Mouse (Mus musculus) right cerebral cortex, postnatal 36 days (tissue): ENCODE measurements around the gene Fcgr1.
"Not testable (repeated sequence)": the region's sequence is repeated elsewhere in the genome, so short reads cannot be mapped to it uniquely, and the experiment has no call there.

Experiments used
- DNase-seq, 2 experiments: peaks; one replicate each; pipeline ENCODE4 v3.0.0; 2022; ENCODE audit warnings: low spot score in 2 of 2, mixed read lengths in 1 of 2

The Fcgr1 gene

GRCm38 (mm10) chr3:96293787-96294186, at the start of gene Fcgr1:
Fcgr1 (minus strand) TSS chr3:96293969.
- no peak for DNase-seq

GRCm38 (mm10) chr3:96342652-96343051, 48.9 kb upstream of the Fcgr1 start:
- DNase-seq = not testable (repeated sequence)

DNA sequence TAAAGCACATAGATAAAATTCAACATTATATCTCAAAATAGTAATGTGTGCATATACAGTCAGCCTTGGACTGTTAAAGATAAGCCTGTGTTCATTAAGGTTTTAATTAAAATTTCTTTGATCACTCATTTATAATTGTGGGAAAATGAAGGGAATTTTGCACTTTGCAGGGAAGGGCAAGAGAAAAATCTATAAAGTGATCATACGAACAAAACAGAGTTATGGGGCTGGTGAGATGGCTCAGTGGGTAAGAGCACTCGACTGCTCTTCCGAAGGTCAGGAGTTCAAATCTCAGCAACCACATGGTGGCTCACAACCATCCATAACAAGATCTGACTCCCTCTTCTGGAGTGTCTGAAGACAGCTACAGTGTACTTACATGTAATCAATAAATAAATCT, 48.3 kb upstream of the Fcgr1 start:
- not testable (repeated sequence) for DNase-seq

GRCm38 (mm10) chr3:96340611-96341312, 47.0 kb upstream of the Fcgr1 start:
- no peak for DNase-seq

GRCm38 (mm10) chr3:96338849-96339480, 45.2 kb upstream of the Fcgr1 start:
- DNase-seq = no peak

- no peak for DNase-seq
Measured at GRCm38 (mm10) chr3:96338043-96338442, 44.3 kb upstream of the Fcgr1 start.

DNA sequence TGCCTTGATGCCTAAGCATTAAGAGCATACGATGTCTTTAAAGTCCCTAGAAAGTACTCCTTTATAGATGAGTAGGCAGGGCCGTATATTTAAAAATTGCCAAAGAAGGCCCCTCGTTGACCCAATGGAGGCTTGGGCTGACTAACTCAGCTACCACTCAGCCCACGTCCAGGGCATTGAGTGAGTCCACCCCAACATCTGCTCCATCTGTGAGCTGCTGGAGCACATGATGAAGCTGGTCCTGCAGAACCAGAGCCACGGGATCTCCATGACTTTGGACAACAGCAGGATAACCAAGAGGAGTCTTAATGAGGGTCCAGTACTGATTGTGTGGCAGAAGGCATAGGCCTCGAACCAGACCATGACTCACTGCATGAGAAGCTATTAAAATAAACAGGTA, 43.5 kb upstream of the Fcgr1 start:
- DNase-seq = no peak

DNA sequence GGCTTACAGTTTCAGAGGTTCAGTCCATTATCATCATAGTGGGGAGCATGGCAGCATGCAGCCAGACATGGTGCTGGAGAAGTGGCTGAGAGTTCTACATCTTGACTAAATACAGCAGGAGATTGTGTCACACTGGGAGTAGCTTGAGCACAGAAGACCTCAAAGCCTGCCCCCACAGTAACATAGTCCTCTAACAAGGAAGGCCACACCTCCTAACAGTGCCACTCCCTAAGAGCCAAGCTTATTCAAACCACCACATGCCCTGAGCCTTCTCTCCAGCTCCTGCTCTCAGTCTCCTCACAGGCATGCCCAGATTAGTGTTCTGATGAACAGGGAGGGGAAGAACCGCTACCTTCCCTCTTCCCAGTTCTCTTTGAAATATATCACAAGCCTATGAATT, 42.9 kb upstream of the Fcgr1 start:
- DNase-seq = no peak

GRCm38 (mm10) chr3:96335591-96335990, 41.8 kb upstream of the Fcgr1 start:
- DNase-seq = no peak

DNA sequence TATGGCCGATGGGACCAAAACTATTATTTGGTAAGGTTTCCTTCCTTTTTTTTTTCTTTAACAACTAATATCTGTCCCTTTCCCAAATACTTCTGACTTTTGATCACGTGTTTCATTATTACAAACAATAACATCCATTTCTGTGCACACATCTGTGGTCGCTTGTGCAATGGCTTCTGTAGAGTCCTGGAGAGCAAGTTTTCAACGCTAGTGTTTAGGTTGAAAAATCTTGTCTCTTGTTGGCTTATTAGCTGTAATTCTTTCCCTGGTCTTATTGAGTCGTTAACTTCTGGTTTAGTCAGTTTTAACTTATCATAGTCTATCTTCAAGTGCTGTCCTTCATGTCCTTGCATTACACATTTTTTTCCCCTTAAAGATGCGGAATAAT, 41.4 kb upstream of the Fcgr1 start:
- DNase-seq = no peak

DNA sequence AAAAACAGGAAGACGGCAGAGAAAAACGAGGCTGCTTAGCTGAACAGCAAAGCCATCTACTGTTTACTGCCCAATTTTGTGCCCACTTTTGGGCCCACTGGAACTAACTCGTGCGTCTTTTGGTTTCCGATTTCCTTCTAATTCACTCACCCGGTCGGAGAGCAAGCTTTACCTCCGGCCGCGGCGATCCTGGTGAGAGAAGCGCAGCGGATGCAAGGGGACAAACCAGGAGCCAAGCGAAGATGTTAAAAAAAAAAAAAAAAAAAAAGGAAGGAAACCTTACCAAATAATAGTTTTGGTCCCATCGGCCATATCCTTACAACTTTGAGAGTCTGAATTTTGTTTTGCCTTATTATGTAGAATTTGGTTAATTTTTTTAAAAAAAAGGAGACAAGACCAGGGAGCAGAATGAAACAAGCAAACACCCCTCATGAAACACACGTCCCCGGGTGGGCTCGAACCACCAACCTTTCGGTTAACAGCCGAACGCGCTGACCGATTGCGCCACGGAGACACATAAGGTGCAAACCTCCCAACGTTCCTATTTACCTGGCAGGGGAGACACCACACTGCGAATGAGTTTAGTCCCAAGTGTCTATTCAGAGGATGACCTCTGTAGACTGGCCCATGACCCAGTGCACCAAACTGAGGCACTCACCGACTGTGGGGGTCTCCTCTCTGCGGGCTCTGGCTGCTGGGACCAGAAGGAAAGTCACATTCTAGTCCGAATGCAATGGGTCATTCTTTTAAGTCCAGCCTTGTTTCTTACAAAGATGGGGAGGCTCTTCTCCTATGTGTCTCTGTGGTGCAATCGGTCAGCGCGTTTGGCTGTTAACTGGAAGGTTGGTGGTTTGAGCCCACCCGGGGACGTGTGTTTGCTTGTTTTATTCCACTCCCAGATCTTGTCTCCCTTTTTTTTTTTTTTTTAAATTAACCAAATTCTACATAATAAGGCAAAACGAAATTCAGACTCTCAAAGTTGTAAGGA, 40.7 kb upstream of the Fcgr1 start:
- DNase-seq = no peak

- DNase-seq = no peak
Measured at GRCm38 (mm10) chr3:96333396-96334174, 39.8 kb upstream of the Fcgr1 start.

GRCm38 (mm10) chr3:96332631-96333395, 39.0 kb upstream of the Fcgr1 start:
- no peak for DNase-seq

DNA sequence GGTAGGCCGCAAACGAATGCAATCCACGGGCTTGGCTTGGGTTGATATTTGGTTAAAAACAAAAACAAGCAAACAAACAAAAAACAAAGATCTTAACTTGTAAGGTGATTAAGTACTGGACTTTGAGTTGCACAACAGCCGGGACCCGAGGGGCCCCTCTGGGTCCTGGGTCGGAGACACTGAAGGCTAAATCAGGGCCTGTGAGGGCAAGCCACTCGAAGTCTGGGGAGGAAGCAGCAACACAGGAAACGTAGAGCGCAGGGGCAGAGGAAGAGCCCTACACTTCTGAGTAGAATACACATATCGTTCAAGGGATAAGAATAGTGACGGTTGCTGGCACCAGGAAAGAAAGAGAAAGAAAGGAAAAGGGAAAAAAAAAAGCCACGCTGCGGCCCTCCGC, 38.2 kb upstream of the Fcgr1 start:
- DNase-seq = no peak

DNA sequence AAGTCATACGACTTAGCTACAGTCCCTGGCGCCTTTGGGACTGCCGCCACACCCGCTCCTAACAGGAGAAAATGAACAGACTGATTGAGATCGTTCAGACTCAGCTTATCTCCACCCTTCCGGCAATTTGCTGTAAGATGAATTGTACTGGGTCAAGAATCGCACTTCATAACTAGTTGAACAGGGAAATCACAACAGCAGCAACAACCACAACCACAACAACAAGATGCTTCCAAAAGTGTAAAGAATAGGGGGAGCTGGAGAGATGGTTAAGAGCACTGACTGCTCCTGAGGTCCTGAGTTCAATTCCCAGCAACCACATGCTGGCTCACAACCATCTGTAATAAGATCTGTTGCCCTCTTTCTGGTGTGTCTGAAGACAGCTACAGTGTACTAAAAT, 37.7 kb upstream of the Fcgr1 start:
- no peak for DNase-seq

GRCm38 (mm10) chr3:96330603-96331002, 36.8 kb upstream of the Fcgr1 start:
- no peak for DNase-seq

DNA sequence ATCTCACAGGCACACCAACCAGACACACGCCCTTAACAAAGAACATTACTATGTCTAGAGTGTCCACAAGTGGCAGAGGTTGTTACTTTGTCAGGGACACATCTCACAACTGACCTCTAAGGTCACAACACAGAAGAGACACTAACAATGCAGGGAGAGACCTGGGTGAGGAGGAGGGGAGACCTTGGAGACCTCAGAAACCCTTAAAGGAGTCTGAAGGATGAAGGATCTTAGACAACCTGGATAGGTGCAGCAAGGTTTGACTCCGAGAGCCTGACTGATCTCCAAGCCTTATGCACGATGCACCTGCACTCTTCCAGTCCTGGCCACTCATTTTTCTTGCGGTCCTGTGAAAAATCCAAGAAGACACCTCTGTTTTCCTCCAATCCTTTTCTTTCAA, 36.4 kb upstream of the Fcgr1 start:
- no peak for DNase-seq

GRCm38 (mm10) chr3:96328730-96329387, 35.1 kb upstream of the Fcgr1 start:
- DNase-seq = no peak

DNA sequence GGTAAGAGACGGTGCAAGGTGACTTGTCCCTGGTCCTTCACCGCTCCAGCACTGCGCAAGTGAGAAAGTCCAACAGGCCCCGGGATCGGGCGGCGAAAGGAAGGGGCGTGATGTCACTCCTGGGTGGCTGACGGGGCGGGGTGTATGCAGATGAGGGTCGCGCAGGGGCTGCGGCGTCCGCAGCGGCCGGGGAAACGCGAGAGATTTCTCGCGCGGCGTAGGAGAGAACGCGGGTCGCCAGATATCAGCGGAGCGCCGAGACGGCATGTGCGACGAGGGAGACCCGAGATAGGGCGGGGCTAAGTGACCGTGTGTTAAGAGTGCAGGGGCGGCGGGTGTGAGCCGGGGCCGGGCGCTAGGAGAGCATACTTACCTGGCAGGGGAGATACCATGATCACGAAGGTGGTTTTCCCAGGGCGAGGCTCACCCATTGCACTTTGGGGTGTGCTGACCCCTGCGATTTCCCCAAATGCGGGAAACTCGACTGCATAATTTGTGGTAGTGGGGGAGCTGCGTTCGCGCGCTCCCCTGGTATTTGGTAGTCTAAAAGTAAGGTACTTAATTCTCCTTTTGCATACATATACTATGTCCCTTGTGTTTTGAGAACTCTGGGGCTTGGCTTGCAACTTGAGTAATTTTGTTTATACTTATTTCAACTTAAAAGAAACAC, 34.4 kb upstream of the Fcgr1 start:
- not testable (repeated sequence) for DNase-seq

DNA sequence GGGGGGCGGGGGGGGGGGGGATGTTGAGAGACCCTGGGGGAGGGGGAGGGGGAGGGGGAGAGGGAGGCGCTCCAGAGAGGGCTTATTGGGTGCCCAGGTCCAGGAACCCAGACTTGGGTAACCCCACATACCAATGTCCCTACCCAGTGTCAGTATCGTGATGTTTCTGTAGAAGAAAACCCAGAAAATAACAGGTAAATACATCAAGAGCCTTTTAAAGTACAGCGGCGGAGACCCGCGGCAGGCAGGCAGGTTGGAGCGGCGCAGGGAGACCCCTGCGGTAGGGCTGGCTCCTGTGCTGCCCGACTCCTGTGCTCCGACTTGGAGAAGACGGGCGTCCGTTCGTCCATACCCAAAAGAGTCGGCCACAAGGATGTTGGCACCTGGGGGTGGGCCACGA, 33.9 kb upstream of the Fcgr1 start:
- no peak for DNase-seq
